Mouse (Mus musculus): ENCODE data around the gene Tppp3. TPM values are rescaled to one million over a fixed set of nuclear protein-coding genes. Genes with fewer than 3 reads are reported as not detected.

Gene Tppp3
- polyA plus RNA-seq, 1 experiment, result 14.4 TPM

DNA sequence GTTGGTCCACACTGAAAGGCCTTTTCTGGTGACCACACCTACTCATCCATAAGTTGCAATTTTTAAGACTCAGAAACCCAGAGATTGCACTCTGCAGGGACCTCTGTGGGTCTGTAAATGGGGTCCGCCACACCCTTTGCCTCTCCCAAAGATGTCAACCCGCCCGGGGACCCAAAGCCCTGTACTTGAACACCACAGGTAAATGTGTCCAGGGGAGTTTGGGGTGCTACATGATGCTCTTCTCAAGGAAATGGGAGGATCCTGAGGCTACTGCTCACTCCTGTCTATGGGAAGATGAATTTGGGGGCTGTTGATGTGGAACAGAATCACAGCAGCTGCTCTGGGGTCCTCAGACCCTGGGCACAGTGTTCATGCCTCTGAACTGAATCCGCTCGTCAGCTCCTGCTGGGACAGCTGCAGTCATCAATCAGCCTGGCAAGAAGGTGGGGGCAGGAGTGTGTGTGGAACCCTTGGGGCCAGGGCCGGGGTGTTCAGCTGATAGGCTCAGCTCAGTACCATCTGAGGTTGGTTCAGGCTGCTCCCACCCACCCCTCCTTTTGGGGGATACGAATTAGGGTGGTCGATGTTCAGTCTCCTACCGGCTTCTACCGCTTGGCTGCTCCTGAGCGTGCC is 529 bp downstream of the Tppp3 start:
- Histone ChIP-seq H3K27ac (ENCODE audit: insufficient read depth, low read length) (no peak overlapping the region), H3K4me1 (ENCODE audit: control insufficient read depth, insufficient read depth, low read length) (peaks cover 5% of the 10 kb centered on the region), H3K36me3 (ENCODE audit: control insufficient read depth, insufficient read depth, low read length, poor library complexity, severe bottlenecking) (no peaks in the 10 kb centered on the region), H3K27me3 (ENCODE audit: control insufficient read depth, insufficient read depth, low read length, poor library complexity, severe bottlenecking) (no peaks in the 10 kb centered on the region), H3K9ac (ENCODE audit: low read depth, poor library complexity, severe bottlenecking) (peak overlapping the region; percentile 17; the same call in 1 of the 2 replicates), H3K9me3 (replicated peaks; ENCODE audit: control insufficient read depth, insufficient read depth, low read length, poor library complexity, severe bottlenecking) (no peaks in the 10 kb centered on the region), H3K4me3 (ENCODE audit: low read depth, low read length) (peak overlapping the region; percentile 50)
- TF ChIP-seq POLR2A (IDR thresholded peaks at IDR 0.05; ENCODE audit: insufficient read depth, low read length), result no peak
- TF ChIP-seq CTCF (IDR thresholded peaks at IDR 0.05; ENCODE audit: low read depth, low read length), result no peak
- TF ChIP-seq EP300 (IDR thresholded peaks at IDR 0.05; ENCODE audit: insufficient read depth, low read depth, low read length), result no peak

GRCm38 (mm10) chr8:105470262-105470661 is 1.1 kb downstream of the Tppp3 start:
- H3K4me1 ChIP-seq (ENCODE audit: control insufficient read depth, insufficient read depth, low read length), result peaks cover 5% of the 10 kb centered on the region
- no peak overlapping the region for H3K27ac ChIP-seq (ENCODE audit: insufficient read depth, low read length)
- no peak overlapping the region for H3K4me3 ChIP-seq (ENCODE audit: low read depth, low read length)
- TF ChIP-seq EP300 (IDR thresholded peaks at IDR 0.05; ENCODE audit: insufficient read depth, low read depth, low read length), result no peak
- no peak for TF ChIP-seq CTCF (IDR thresholded peaks at IDR 0.05; ENCODE audit: low read depth, low read length)
- no peak for TF ChIP-seq POLR2A (IDR thresholded peaks at IDR 0.05; ENCODE audit: insufficient read depth, low read length)
- H3K27me3 ChIP-seq (ENCODE audit: control insufficient read depth, insufficient read depth, low read length, poor library complexity, severe bottlenecking), result no peaks in the 10 kb centered on the region
- no peak overlapping the region for H3K9ac ChIP-seq (ENCODE audit: low read depth, poor library complexity, severe bottlenecking)
- H3K9me3 ChIP-seq (replicated peaks; ENCODE audit: control insufficient read depth, insufficient read depth, low read length, poor library complexity, severe bottlenecking), result no peaks in the 10 kb centered on the region
- H3K36me3 ChIP-seq (ENCODE audit: control insufficient read depth, insufficient read depth, low read length, poor library complexity, severe bottlenecking), result no peaks in the 10 kb centered on the region

DNA sequence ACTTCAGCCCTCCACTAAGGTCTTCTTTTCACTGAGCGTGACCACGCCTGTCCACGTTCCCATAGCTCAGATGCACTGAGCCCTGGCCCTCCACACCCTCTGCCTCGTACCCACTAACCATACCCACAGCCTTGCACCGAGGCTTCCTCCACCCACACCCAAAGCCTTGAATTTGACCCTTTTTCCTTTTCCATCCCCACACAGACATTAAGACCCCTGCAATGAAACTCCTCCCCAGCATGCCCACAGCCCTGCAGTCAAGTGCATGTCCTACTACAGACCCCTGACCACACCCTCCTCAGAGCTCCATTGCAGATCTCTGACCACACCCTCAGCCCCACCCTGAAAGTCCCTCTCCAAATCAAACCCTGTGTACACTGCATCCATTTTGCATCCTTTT is 1.5 kb downstream of the Tppp3 start:
- H3K9me3 ChIP-seq (replicated peaks; ENCODE audit: control insufficient read depth, insufficient read depth, low read length, poor library complexity, severe bottlenecking), result no peaks in the 10 kb centered on the region
- H3K4me1 ChIP-seq (ENCODE audit: control insufficient read depth, insufficient read depth, low read length), result peaks cover 5% of the 10 kb centered on the region
- no peak overlapping the region for H3K27ac ChIP-seq (ENCODE audit: insufficient read depth, low read length)
- no peaks in the 10 kb centered on the region for H3K36me3 ChIP-seq (ENCODE audit: control insufficient read depth, insufficient read depth, low read length, poor library complexity, severe bottlenecking)
- H3K4me3 ChIP-seq (ENCODE audit: low read depth, low read length), result no peak overlapping the region
- TF ChIP-seq POLR2A (IDR thresholded peaks at IDR 0.05; ENCODE audit: insufficient read depth, low read length), result no peak
- TF ChIP-seq CTCF (IDR thresholded peaks at IDR 0.05; ENCODE audit: low read depth, low read length), result no peak
- no peak for TF ChIP-seq EP300 (IDR thresholded peaks at IDR 0.05; ENCODE audit: insufficient read depth, low read depth, low read length)
- H3K27me3 ChIP-seq (ENCODE audit: control insufficient read depth, insufficient read depth, low read length, poor library complexity, severe bottlenecking), result no peaks in the 10 kb centered on the region
- no peak overlapping the region for H3K9ac ChIP-seq (ENCODE audit: low read depth, poor library complexity, severe bottlenecking)

- no peaks in the 10 kb centered on the region for H3K27me3 ChIP-seq (ENCODE audit: control insufficient read depth, insufficient read depth, low read length, poor library complexity, severe bottlenecking)
- H3K4me3 ChIP-seq (ENCODE audit: low read depth, low read length), result no peak overlapping the region
- H3K9ac ChIP-seq (ENCODE audit: low read depth, poor library complexity, severe bottlenecking), result no peak overlapping the region
- TF ChIP-seq EP300 (IDR thresholded peaks at IDR 0.05; ENCODE audit: insufficient read depth, low read depth, low read length) (no peak), POLR2A (IDR thresholded peaks at IDR 0.05; ENCODE audit: insufficient read depth, low read length) (no peak), CTCF (IDR thresholded peaks at IDR 0.05; ENCODE audit: low read depth, low read length) (no peak)
- H3K36me3 ChIP-seq (ENCODE audit: control insufficient read depth, insufficient read depth, low read length, poor library complexity, severe bottlenecking), result no peaks in the 10 kb centered on the region
- H3K9me3 ChIP-seq (replicated peaks; ENCODE audit: control insufficient read depth, insufficient read depth, low read length, poor library complexity, severe bottlenecking), result no peaks in the 10 kb centered on the region
- H3K27ac ChIP-seq (ENCODE audit: insufficient read depth, low read length), result no peak overlapping the region
- H3K4me1 ChIP-seq (ENCODE audit: control insufficient read depth, insufficient read depth, low read length), result peaks cover 5% of the 10 kb centered on the region
Observed at GRCm38 (mm10) chr8:105469041-105469695, 2.2 kb downstream of the Tppp3 start.

GRCm38 (mm10) chr8:105468002-105468720 is 3.2 kb downstream of the Tppp3 start:
- H3K9me3 ChIP-seq (replicated peaks; ENCODE audit: control insufficient read depth, insufficient read depth, low read length, poor library complexity, severe bottlenecking), result no peaks in the 10 kb centered on the region
- no peak overlapping the region for H3K4me3 ChIP-seq (ENCODE audit: low read depth, low read length)
- no peaks in the 10 kb centered on the region for H3K27me3 ChIP-seq (ENCODE audit: control insufficient read depth, insufficient read depth, low read length, poor library complexity, severe bottlenecking)
- no peak overlapping the region for H3K27ac ChIP-seq (ENCODE audit: insufficient read depth, low read length)
- no peaks in the 10 kb centered on the region for H3K36me3 ChIP-seq (ENCODE audit: control insufficient read depth, insufficient read depth, low read length, poor library complexity, severe bottlenecking)
- H3K4me1 ChIP-seq (ENCODE audit: control insufficient read depth, insufficient read depth, low read length), result peaks cover 5% of the 10 kb centered on the region
- H3K9ac ChIP-seq (ENCODE audit: low read depth, poor library complexity, severe bottlenecking), result no peak overlapping the region
- TF ChIP-seq CTCF (IDR thresholded peaks at IDR 0.05; ENCODE audit: low read depth, low read length), result no peak
- no peak for TF ChIP-seq EP300 (IDR thresholded peaks at IDR 0.05; ENCODE audit: insufficient read depth, low read depth, low read length)
- TF ChIP-seq POLR2A (IDR thresholded peaks at IDR 0.05; ENCODE audit: insufficient read depth, low read length), result no peak
